In genomic region chr16:34610137-34610536, GRCm38 (mm10) we compare ENCODE assay signal across 29 mouse cellular contexts. TPM values are rescaled to one million over a fixed set of nuclear protein-coding genes. Genes with fewer than 3 reads are reported as not detected.
DNase-seq lines count a peak whose midpoint lies in the region; ATAC-seq and TF ChIP-seq lines count a peak whose summit lies in the region.
"Had no signal": no experiment of that assay in that cellular context is flagged by ENCODE, and none has a peak within 500 bp of the region (broad histone marks: within the 10 kb centered on the region; RNA-seq: fewer than 3 reads in every experiment).

No protein-coding gene starts in this region.

- TF ChIP-seq CTCF in embryonic fibroblast, embryonic 13.5 days (IDR thresholded peaks at IDR 0.05; ENCODE audit: borderline replicate concordance, insufficient read depth, low read length), result no peak

- TF ChIP-seq POLR2A in embryonic fibroblast, embryonic 13.5 days (IDR thresholded peaks at IDR 0.05; ENCODE audit: low read depth, low read length), result no peak

- ATAC-seq in CD4-positive, CD25-positive, alpha-beta regulatory T cell, adult 4 months, result no peak
- ATAC-seq: forebrain, embryonic 13.5 days; forebrain, embryonic 15.5 days; forebrain, postnatal 0 days had no signal

- 0 out of 2 replicates have a peak overlapping the region, but pooled peaks have one; percentile 23 for H3K27ac ChIP-seq in embryonic fibroblast, embryonic 13.5 days (ENCODE audit: insufficient read depth, low read length)
- H3K27ac ChIP-seq: embryonic facial prominence, embryonic 13.5 days; embryonic facial prominence, embryonic 15.5 days; forebrain, embryonic 13.5 days; forebrain, embryonic 15.5 days had no signal

- H3K4me3 ChIP-seq in embryonic fibroblast, embryonic 13.5 days (ENCODE audit: insufficient read depth, low read length), result no peak overlapping the region
- H3K4me3 ChIP-seq: embryonic facial prominence, embryonic 13.5 days; embryonic facial prominence, embryonic 15.5 days; forebrain, embryonic 13.5 days; forebrain, embryonic 15.5 days had no signal

- peaks cover 3% of the 10 kb centered on the region; the same call in 1 of the 2 replicates for H3K4me1 ChIP-seq in embryonic fibroblast, embryonic 13.5 days (ENCODE audit: control insufficient read depth, insufficient read depth, low read length)
- H3K4me1 ChIP-seq: embryonic facial prominence, embryonic 13.5 days; embryonic facial prominence, embryonic 15.5 days; forebrain, embryonic 13.5 days; forebrain, embryonic 15.5 days had no signal

- peak; percentile 68 for DNase-seq in 3134 (ENCODE audit: extremely low read depth, insufficient read length, low spot score)
- peak; percentile 69 for DNase-seq in 416B (ENCODE audit: low read depth)
- DNase-seq in Muller cell, postnatal 12 days (ENCODE audit: inconsistent ontology term), result peak; percentile 16
- no peak for DNase-seq in retina, postnatal 1 day
- DNase-seq in layer of hippocampus, postnatal 25 days (ENCODE audit: extremely low spot score in 1 of 2, low spot score in 1 of 2), result no peak
- DNase-seq: adrenal gland, adult 2 months; adrenal gland, postnatal 10 days; adrenal gland, postnatal 25 days; cerebellum, adult 11 months; cerebellum, adult 18-20 months; cerebellum, adult 8-10 months; cerebellum, adult 9-11 months; cerebellum, postnatal 14 days; cerebellum, postnatal 36 days; embryo, embryonic 11 days; forebrain, postnatal 0 days had no signal

RNA-seq across cellular contexts. Expression of gene Kalrn, which starts 36.8 kb away (rescaled TPM):
- 25.5 and 30.3 TPM in 2 replicates for polyA plus RNA-seq in embryonic fibroblast, embryonic 13.5 days (2011; ENCODE audit: insufficient read length, low read depth, missing spikeins)
- polyA plus RNA-seq in CD4-positive, CD25-positive, alpha-beta regulatory T cell, adult 4 months (2017; shearing (Covaris generic)), result under 1 TPM in 1 of 2 experiments, not detected in 1; 0.42 TPM
- 100 to 1,000 TPM; 456 to 578 TPM for total RNA-seq in layer of hippocampus, postnatal 25 days (2021)

RNA-seq across cellular contexts. Expression of gene Ropn1, which starts 39.6 kb away (rescaled TPM):
- polyA plus RNA-seq in embryonic fibroblast, embryonic 13.5 days (2011; ENCODE audit: insufficient read length, low read depth, missing spikeins), result not detected in 2 replicates
- not detected for polyA plus RNA-seq in CD4-positive, CD25-positive, alpha-beta regulatory T cell, adult 4 months (2017; shearing (Covaris generic))
- total RNA-seq in layer of hippocampus, postnatal 25 days (2021), result not detected
- total RNA-seq: adrenal gland, adult 2 months; adrenal gland, postnatal 10 days; adrenal gland, postnatal 25 days; adrenal gland, postnatal 4 days; common myeloid progenitor, adult 5-6 weeks; ES-E14; forebrain, postnatal 0 days; MEL had no signal
- polyA plus RNA-seq: adrenal gland, adult 2 months; brain, embryonic 14.5 days; embryonic facial prominence, embryonic 11.5 days; embryonic facial prominence, embryonic 13.5 days; embryonic facial prominence, embryonic 15.5 days; forebrain, embryonic 11.5 days; forebrain, embryonic 13.5 days; forebrain, embryonic 15.5 days; forebrain, postnatal 0 days had no signal

Comparison
In these comparisons a context has a peak if more than half of its experiments do, and no peak if none do; other contexts are left out.
1. DNase-seq: peak in 3134 (single experiment), 416B (single experiment) and Muller cell, postnatal 12 days (single experiment); none in retina, postnatal 1 day (single experiment) and layer of hippocampus, postnatal 25 days (0 of 2).
2. RNA of gene Kalrn, which starts 36.8 kb away (polyA plus RNA-seq): 25.5 to 30.3 TPM in embryonic fibroblast, embryonic 13.5 days; 0.42 TPM in CD4-positive, CD25-positive, alpha-beta regulatory T cell, adult 4 months; every median in the first group is over 10 times any median in the second.